ENCODE assay signal across 18 mouse cellular contexts in genomic region chr6:54760541-54760940, GRCm38 (mm10). TPM values are rescaled to one million over a fixed set of nuclear protein-coding genes. Genes with fewer than 3 reads are reported as not detected.
A peak's percentile ranks its signal among the peaks of the same experiment; 100 is the strongest.
DNase-seq lines count a peak whose midpoint lies in the region; ATAC-seq and TF ChIP-seq lines count a peak whose summit lies in the region.
"Had no signal": no experiment of that assay in that cellular context is flagged by ENCODE, and none has a peak within 500 bp of the region (broad histone marks: within the 10 kb centered on the region; RNA-seq: fewer than 3 reads in every experiment).

No protein-coding gene starts in this region.

- TF ChIP-seq RAD21 in CH12.LX (IDR thresholded peaks at IDR 0.05; ENCODE audit: low read depth, low read length) = no peak

- peaks cover 28% of the 10 kb centered on the region for H3K4me1 ChIP-seq in heart, postnatal 0 days (ENCODE audit: control insufficient read depth, insufficient read depth)
- H3K4me1 ChIP-seq in heart, embryonic 12.5 days (replicated peaks) = peaks cover 42% of the 10 kb centered on the region
- peaks cover 15% of the 10 kb centered on the region for H3K4me1 ChIP-seq in midbrain, embryonic 11.5 days (ENCODE audit: control insufficient read depth, insufficient read depth, low read length)
- peaks cover 39% of the 10 kb centered on the region for H3K4me1 ChIP-seq in midbrain, embryonic 10.5 days
- H3K4me1 ChIP-seq in CH12.LX (ENCODE audit: control insufficient read depth in 1 of 2, insufficient read depth in 2 of 2) = peaks cover 10 to 48% of the 10 kb centered on the region in 2 experiments
- H3K4me1 ChIP-seq in forebrain, embryonic 16.5 days (replicated peaks; ENCODE audit: control insufficient read depth, insufficient read depth, low read length) = peaks cover 40% of the 10 kb centered on the region
- H3K4me1 ChIP-seq: stomach, embryonic 15.5 days had no signal

- no peak overlapping the region for H3K4me3 ChIP-seq in heart, postnatal 0 days (ENCODE audit: low read depth, low read length)
- no peak overlapping the region for H3K4me3 ChIP-seq in heart, embryonic 12.5 days
- H3K4me3 ChIP-seq in midbrain, embryonic 11.5 days (ENCODE audit: low read depth, low read length) = no peak overlapping the region
- H3K4me3 ChIP-seq in midbrain, embryonic 10.5 days = no peak overlapping the region
- no peak overlapping the region for H3K4me3 ChIP-seq in CH12.LX (replicated peaks in 1 of 3; ENCODE audit: low read depth in 2 of 3, low read length in 2 of 3, poor library complexity in 1 of 3)
- H3K4me3 ChIP-seq in forebrain, embryonic 16.5 days (replicated peaks; ENCODE audit: low read length) = no peak overlapping the region
- H3K4me3 ChIP-seq: embryonic facial prominence, embryonic 13.5 days; midbrain, embryonic 13.5 days; neural tube, embryonic 13.5 days; stomach, embryonic 15.5 days had no signal

- H3K27me3 ChIP-seq in heart, postnatal 0 days (ENCODE audit: control insufficient read depth, insufficient read depth, low read length) = no peaks in the 10 kb centered on the region
- peaks cover 7% of the 10 kb centered on the region for H3K27me3 ChIP-seq in heart, embryonic 12.5 days (replicated peaks)
- H3K27me3 ChIP-seq in midbrain, embryonic 11.5 days (ENCODE audit: control insufficient read depth, insufficient read depth, low read length) = no peaks in the 10 kb centered on the region; the same call in 1 of the 2 replicates
- H3K27me3 ChIP-seq in midbrain, embryonic 10.5 days (ENCODE audit: low read depth, poor library complexity, severe bottlenecking) = peaks cover 40% of the 10 kb centered on the region
- H3K27me3 ChIP-seq in CH12.LX (replicated peaks) = no peaks in the 10 kb centered on the region
- H3K27me3 ChIP-seq in forebrain, embryonic 16.5 days (replicated peaks; ENCODE audit: control insufficient read depth, insufficient read depth, low read length) = no peaks in the 10 kb centered on the region
- H3K27me3 ChIP-seq: hindbrain, embryonic 15.5 days; stomach, embryonic 15.5 days had no signal

- no peak overlapping the region for H3K9ac ChIP-seq in heart, postnatal 0 days (replicated peaks; ENCODE audit: low read depth, low read length)
- H3K9ac ChIP-seq in heart, embryonic 12.5 days = no peak overlapping the region
- H3K9ac ChIP-seq in midbrain, embryonic 11.5 days (ENCODE audit: low read length) = no peak overlapping the region
- no peak overlapping the region for H3K9ac ChIP-seq in CH12.LX (ENCODE audit: insufficient read depth, low read depth)
- no peak overlapping the region for H3K9ac ChIP-seq in forebrain, embryonic 16.5 days (replicated peaks; ENCODE audit: low read depth, low read length)
- H3K9ac ChIP-seq: embryonic facial prominence, embryonic 13.5 days; hindbrain, embryonic 15.5 days; liver, embryonic 14.5 days; midbrain, embryonic 13.5 days; neural tube, embryonic 13.5 days; stomach, embryonic 15.5 days had no signal

- DNase-seq in heart, postnatal 0 days (ENCODE audit: low spot score) = no peak
- DNase-seq in midbrain, embryonic 11.5 days (ENCODE audit: low spot score, missing footprints) = peak; percentile 83
- DNase-seq in midbrain, embryonic 10.5 days (ENCODE audit: low spot score) = no peak
- no peak for DNase-seq in CH12.LX (ENCODE audit: extremely low read depth)
- no peak for DNase-seq in left cerebral cortex, postnatal 25 days (ENCODE audit: low spot score in 2 of 2)
- DNase-seq in lung, postnatal 4 days = no peak
- DNase-seq: adrenal gland, postnatal 36 days; cerebellum, adult 11-12 months; cerebellum, postnatal 14 days had no signal

- in situ Hi-C loops in CH12.LX (cut with MboI; ENCODE audit: low pct_ligation_motif_present, low pct_unique_long_range_greater_than_20kb, low sequenced_read_pairs) = no loop called here

- H3K36me3 ChIP-seq in heart, postnatal 0 days (replicated peaks; ENCODE audit: control insufficient read depth, insufficient read depth, low read length) = no peaks in the 10 kb centered on the region
- no peaks in the 10 kb centered on the region for H3K36me3 ChIP-seq in heart, embryonic 12.5 days
- no peaks in the 10 kb centered on the region for H3K36me3 ChIP-seq in midbrain, embryonic 11.5 days (ENCODE audit: control insufficient read depth, insufficient read depth, low read length)
- H3K36me3 ChIP-seq in midbrain, embryonic 10.5 days = no peaks in the 10 kb centered on the region
- no peaks in the 10 kb centered on the region for H3K36me3 ChIP-seq in CH12.LX (replicated peaks in 1 of 2; ENCODE audit: control insufficient read depth in 1 of 2, insufficient read depth in 1 of 2, low read length in 1 of 2)
- H3K36me3 ChIP-seq in forebrain, embryonic 16.5 days (ENCODE audit: control insufficient read depth, insufficient read depth) = no peaks in the 10 kb centered on the region
- H3K36me3 ChIP-seq: embryonic facial prominence, embryonic 13.5 days; G1E; hindbrain, embryonic 15.5 days; midbrain, embryonic 13.5 days; neural tube, embryonic 13.5 days; stomach, embryonic 15.5 days had no signal

- no peaks in the 10 kb centered on the region for H3K79me2 ChIP-seq in CH12.LX (replicated peaks; ENCODE audit: control insufficient read depth, extremely low read depth, insufficient read depth, poor library complexity, severe bottlenecking)

- TF ChIP-seq CTCF in heart, postnatal 0 days (IDR thresholded peaks at IDR 0.05; ENCODE audit: low read depth) = no peak
- TF ChIP-seq CTCF in CH12.LX (conservative IDR thresholded peaks at IDR 0.05 in 1 of 2, IDR thresholded peaks at IDR 0.05 in 1 of 2; ENCODE audit: low read depth in 2 of 2, low read length in 2 of 2) = no peak

- dilution Hi-C loops in CH12.LX (cut with MboI; ENCODE audit: extremely low pct_ligation_motif_present, extremely low pct_unique_long_range_greater_than_20kb, low sequenced_read_pairs) = no loop called here

- 57% methylated on average over 2 of the region's 2 CpGs for WGBS in heart, postnatal 0 days
- 40% methylated on average over 2 of the region's 2 CpGs for WGBS in heart, embryonic 12.5 days
- WGBS in midbrain, embryonic 11.5 days = 72% methylated on average over 2 of the region's 2 CpGs
- WGBS in midbrain, embryonic 10.5 days = 74% methylated on average over 2 of the region's 2 CpGs
- 51% methylated on average over 2 of the region's 2 CpGs for WGBS in forebrain, embryonic 16.5 days

- H3K27ac ChIP-seq in heart, postnatal 0 days (ENCODE audit: low read depth) = peak overlapping the region; percentile 23; the same call in 1 of the 2 replicates
- no peak overlapping the region for H3K27ac ChIP-seq in heart, embryonic 12.5 days (ENCODE audit: poor library complexity, severe bottlenecking)
- H3K27ac ChIP-seq in midbrain, embryonic 11.5 days (ENCODE audit: low read depth, low read length) = no peak overlapping the region
- H3K27ac ChIP-seq in midbrain, embryonic 10.5 days (replicated peaks) = no peak overlapping the region; the same call in 1 of the 2 replicates
- H3K27ac ChIP-seq in CH12.LX (ENCODE audit: insufficient read depth, low read depth) = no peak overlapping the region
- peak overlapping the region; percentile 78 for H3K27ac ChIP-seq in forebrain, embryonic 16.5 days (ENCODE audit: low read length)
- H3K27ac ChIP-seq: embryonic facial prominence, embryonic 13.5 days; hindbrain, embryonic 15.5 days; liver, embryonic 14.5 days; midbrain, embryonic 13.5 days; neural tube, embryonic 13.5 days; stomach, embryonic 15.5 days had no signal

- no peak for ATAC-seq in heart, postnatal 0 days (ENCODE audit: insufficient read depth, low read depth)
- no peak for ATAC-seq in heart, embryonic 12.5 days (ENCODE audit: insufficient number of reproducible peaks, low FRiP score)
- ATAC-seq in midbrain, embryonic 11.5 days (ENCODE audit: low FRiP score) = no peak
- no peak for ATAC-seq in forebrain, embryonic 16.5 days

- H3K4me2 ChIP-seq in heart, postnatal 0 days (ENCODE audit: low read depth, low read length) = peak overlapping the region; percentile 35; the same call in 1 of the 2 replicates
- H3K4me2 ChIP-seq in heart, embryonic 12.5 days = no peak overlapping the region
- no peak overlapping the region for H3K4me2 ChIP-seq in midbrain, embryonic 11.5 days
- H3K4me2 ChIP-seq in CH12.LX (ENCODE audit: insufficient read depth, low read depth, poor library complexity, severe bottlenecking) = 0 out of 2 replicates have a peak overlapping the region, but pooled peaks have one; percentile 73
- no peak overlapping the region for H3K4me2 ChIP-seq in forebrain, embryonic 16.5 days (ENCODE audit: low read length)

- intact Hi-C loops in left cerebral cortex, postnatal 25 days (cut with DNase I) = no loop called here

- H3K9me3 ChIP-seq in heart, postnatal 0 days (replicated peaks; ENCODE audit: control insufficient read depth, low read length) = no peaks in the 10 kb centered on the region
- no peaks in the 10 kb centered on the region for H3K9me3 ChIP-seq in heart, embryonic 12.5 days (replicated peaks)
- H3K9me3 ChIP-seq in midbrain, embryonic 11.5 days (ENCODE audit: control insufficient read depth, low read length) = no peaks in the 10 kb centered on the region
- H3K9me3 ChIP-seq in midbrain, embryonic 10.5 days (replicated peaks) = no peaks in the 10 kb centered on the region
- peaks cover 6% of the 10 kb centered on the region for H3K9me3 ChIP-seq in CH12.LX (replicated peaks; ENCODE audit: low read length)
- no peaks in the 10 kb centered on the region for H3K9me3 ChIP-seq in forebrain, embryonic 16.5 days (ENCODE audit: control insufficient read depth, low read length)
- H3K9me3 ChIP-seq: embryonic facial prominence, embryonic 13.5 days; G1E; hindbrain, embryonic 15.5 days; midbrain, embryonic 13.5 days; neural tube, embryonic 13.5 days; stomach, embryonic 15.5 days had no signal

- no peak for TF ChIP-seq EP300 in heart, postnatal 0 days (IDR thresholded peaks at IDR 0.05; ENCODE audit: low read depth)
- no peak for TF ChIP-seq EP300 in CH12.LX (IDR thresholded peaks at IDR 0.05; ENCODE audit: low read length)

- TF ChIP-seq POLR2A in CH12.LX (IDR thresholded peaks at IDR 0.05; ENCODE audit: low read depth, low read length) = no peak

TF ChIP-seq in CH12.LX, 34 proteins besides CTCF, POLR2A, EP300 and RAD21 (continues in another document):
- TF ChIP-seq POLR2AphosphoS2 (IDR thresholded peaks at IDR 0.05; ENCODE audit: low read depth, low read length) = no peak
- no peak for TF ChIP-seq JUND (conservative IDR thresholded peaks at IDR 0.05; ENCODE audit: low read depth, low read length)
- TF ChIP-seq TBP (conservative IDR thresholded peaks at IDR 0.05; ENCODE audit: low read depth, low read length) = no peak

RNA-seq across cellular contexts. Expression of gene Znrf2, which starts 56.2 kb away (rescaled TPM):
- 7.1 and 31.3 TPM in 2 replicates for total RNA-seq in heart, postnatal 0 days (2014; rRNA removed; ENCODE audit: low replicate concordance)
- polyA plus RNA-seq in heart, postnatal 0 days (2015; fragmentation: Nextera tagmentation; extraction: Ambion mirVana) = 3.7 and 4.3 TPM in 2 replicates
- polyA plus RNA-seq in heart, embryonic 12.5 days (2016; fragmentation: Nextera tagmentation; extraction: Ambion mirVana) = 3.0 and 3.1 TPM in 2 replicates
- 2.9 and 3.5 TPM in 2 replicates for polyA plus RNA-seq in midbrain, embryonic 11.5 days (2014; fragmentation: Nextera tagmentation; extraction: Ambion mirVana)
- 2.2 and 2.4 TPM in 2 replicates for polyA plus RNA-seq in midbrain, embryonic 10.5 days (2016; fragmentation: Nextera tagmentation; extraction: Ambion mirVana)
- total RNA-seq in CH12.LX (2012; rRNA removed) (18.3 and 21.6 TPM in 2 replicates), CH12.LX (2014; rRNA removed) (26.9 and 27.1 TPM in 2 replicates)
- polyA plus RNA-seq in CH12.LX (2012; ENCODE audit: insufficient read length, low read depth) = 16.0 and 21.3 TPM in 2 replicates
- 19.5 and 23.2 TPM in 2 replicates for polyA plus RNA-seq in forebrain, embryonic 16.5 days (2015; fragmentation: Nextera tagmentation; extraction: Ambion mirVana)
- 10 to 100 TPM; 16.0 to 18.1 TPM for total RNA-seq in left cerebral cortex, postnatal 25 days (2021)

Comparison
In these comparisons a context has a peak if more than half of its experiments do, and no peak if none do; other contexts are left out.
1. H3K27ac ChIP-seq: peak in heart, postnatal 0 days (single experiment) and forebrain, embryonic 16.5 days (single experiment); none in heart, embryonic 12.5 days (single experiment), midbrain, embryonic 11.5 days (single experiment), midbrain, embryonic 10.5 days (single experiment) and CH12.LX (single experiment).
2. H3K4me2 ChIP-seq: peak in heart, postnatal 0 days (single experiment) and CH12.LX (single experiment); none in heart, embryonic 12.5 days (single experiment), midbrain, embryonic 11.5 days (single experiment) and forebrain, embryonic 16.5 days (single experiment).